Mouse (Mus musculus) bone marrow, adult 2 months (tissue): Measurements from ENCODE around the gene Traf3ip3.

Source experiments
- CTCF ChIP-seq: fragments of 200-500 bp; IDR thresholded peaks from 2 replicates; pipeline ENCODE4 v1.5.1; 2011; ENCODE audit warnings: low read length, control low read depth; ENCODE audit not compliant: control insufficient read depth, insufficient read depth
- POLR2A ChIP-seq: fragments of 200-500 bp; IDR thresholded peaks from 2 replicates; pipeline ENCODE4 v1.6.1; 2011; ENCODE audit warnings: low read depth, mild to moderate bottlenecking, control low read depth, low read length, borderline replicate concordance; ENCODE audit not compliant: control insufficient read depth

DNA sequence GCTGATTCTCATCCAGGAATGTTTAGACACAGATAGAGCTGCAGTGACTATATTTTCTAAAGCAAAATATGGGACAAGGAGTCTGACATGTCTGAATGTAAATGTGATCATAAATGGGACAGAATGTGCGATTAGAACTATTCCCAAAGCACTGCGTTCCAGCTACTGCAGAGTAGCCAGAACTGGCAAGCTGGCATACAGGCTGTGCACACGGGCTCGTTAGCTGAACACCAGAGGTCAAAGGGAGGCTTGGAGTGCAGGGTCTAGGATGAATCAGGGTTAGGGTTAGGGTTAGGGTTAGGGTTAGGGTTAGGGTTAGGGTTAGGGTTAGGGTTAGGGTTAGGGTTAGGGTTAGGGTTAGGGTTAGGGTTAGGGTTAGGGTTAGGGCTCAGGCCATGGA lies 26.0 kb upstream of the Traf3ip3 start:
- TF ChIP-seq CTCF (no peak), POLR2A (no peak)
